Mouse (Mus musculus) limb, embryonic 14.5 days (tissue): Measurements from ENCODE around the gene Minos1. TPM values are rescaled to one million over a fixed set of nuclear protein-coding genes. Genes with fewer than 3 reads are reported as not detected.

Source experiments
- ATAC-seq: fragments of 200-750 bp; cut with Nextera tagmentation; 2 replicates; pipeline ENCODE4 v1.8.0; 2017; ENCODE audit warnings: low read depth, moderate number of reproducible peaks, moderate TSS enrichment; ENCODE audit not compliant: low FRiP score
- DNase-seq: peaks from one replicate; pipeline ENCODE4 v3.0.0-alpha.2; 2015; ENCODE audit warnings: low spot score
- H3K27ac ChIP-seq: fragments of 300-500 bp; sonication (generic); replicated peaks from 2 replicates; pipeline ENCODE4 v1.5.1; 2014; ENCODE audit warnings: low read depth, mild to moderate bottlenecking, low read length, moderate library complexity, mixed read lengths
- H3K27me3 ChIP-seq: fragments of 300-500 bp; sonication (generic); 2 replicates; pipeline ENCODE4 v1.6.1; 2014; ENCODE audit warnings: low read length, mixed read lengths; ENCODE audit not compliant: control insufficient read depth, insufficient read depth
- H3K36me3 ChIP-seq: fragments of 300-500 bp; sonication (generic); 2 replicates; pipeline ENCODE4 v1.6.1; 2014; ENCODE audit warnings: mild to moderate bottlenecking, low read length, moderate library complexity, mixed read lengths; ENCODE audit not compliant: control insufficient read depth, insufficient read depth
- H3K4me1 ChIP-seq: fragments of 300-500 bp; sonication (generic); 2 replicates; pipeline ENCODE4 v1.6.1; 2014; ENCODE audit warnings: antibody characterized with exemption, low read length, mixed read lengths; ENCODE audit not compliant: control insufficient read depth, insufficient read depth
- H3K4me2 ChIP-seq: fragments of 300-500 bp; sonication (generic); replicated peaks from 2 replicates; pipeline ENCODE4 v1.6.1; 2014; ENCODE audit warnings: low read depth, mild to moderate bottlenecking, low read length, moderate library complexity; ENCODE audit not compliant: severe bottlenecking
- H3K4me3 ChIP-seq: fragments of 300-500 bp; sonication (generic); replicated peaks from 2 replicates; pipeline ENCODE4 v1.5.1; 2014; ENCODE audit warnings: low read length
- H3K9ac ChIP-seq: fragments of 300-500 bp; sonication (generic); 2 replicates; pipeline ENCODE4 v1.6.1; 2014; ENCODE audit warnings: mild to moderate bottlenecking, low read depth, low read length, moderate library complexity; ENCODE audit not compliant: severe bottlenecking
- H3K9me3 ChIP-seq: fragments of 300-500 bp; sonication (generic); 2 replicates; pipeline ENCODE4 v1.6.1; 2016; ENCODE audit warnings: low read length; ENCODE audit not compliant: control insufficient read depth
- POLR2A ChIP-seq: fragments of 200-500 bp; IDR thresholded peaks from 2 replicates; pipeline ENCODE4 v1.8.0; 2012; ENCODE audit warnings: inconsistent platforms, mild to moderate bottlenecking, moderate library complexity, borderline replicate concordance; ENCODE audit not compliant: insufficient read depth, insufficient read length; ENCODE audit errors: extremely low read depth
- WGBS: fragments of 180-500 bp; shearing (Covaris S2); extraction: QIAGEN DNeasy Blood & Tissue Kit; methylation state at CpG from one replicate; pipeline ENCODE4 v1.1.7; 2014; 5-methylcytosine and 5-hydroxymethylcytosine counted together
- polyA plus RNA-seq, 2 experiments: library from polyadenylated mRNA; depleted of rRNA in 1 of 2; stranded (reverse) in 1 of 2; unstranded in 1 of 2; fragments of >200 nt; fragmentation: Nextera tagmentation in 1 of 2; extraction: Ambion mirVana in 1 of 2; gene quantifications; 2 replicates each; pipeline versions ENCODE4 v1.2.1 to v1.2.3; 2012 to 2014

The Minos1 gene
- polyA plus RNA-seq, 2 experiments, result 178 to 510 TPM

DNA sequence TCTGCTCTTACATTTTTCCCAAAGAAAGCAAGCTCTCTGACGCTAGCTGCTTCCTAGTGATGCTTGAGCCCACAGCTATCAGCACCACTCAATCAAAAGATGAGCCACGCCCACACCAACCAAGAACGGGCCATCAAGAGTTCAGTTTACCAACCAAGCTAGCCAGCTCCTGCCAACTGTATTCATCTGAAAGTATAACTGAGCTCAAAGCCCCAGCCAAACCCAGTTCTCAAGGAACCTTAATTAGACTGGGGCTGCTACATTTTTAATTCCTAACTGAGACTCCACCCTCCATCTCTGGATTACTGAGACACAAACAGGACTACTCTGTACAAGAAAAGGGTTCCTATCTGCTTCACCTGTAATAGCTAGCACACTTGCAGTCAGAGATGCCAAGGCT is 20.1 kb downstream of the Minos1 start:
- Histone ChIP-seq H3K36me3 (no peaks in the 10 kb centered on the region; the same call in 1 of the 2 replicates), H3K4me1 (0 out of 2 replicates have a peak, but pooled peaks cover 7% of the 10 kb centered on the region), H3K4me2 (no peak overlapping the region), H3K27ac (peak overlapping the region; percentile 65; the same call in 1 of the 2 replicates), H3K9ac (no peak overlapping the region), H3K9me3 (no peaks in the 10 kb centered on the region), H3K27me3 (no peaks in the 10 kb centered on the region), H3K4me3 (no peak overlapping the region)
- ATAC-seq, result no peak
- 71% methylated on average over 3 of the region's 3 CpGs for WGBS
- DNase-seq, result no peak
- TF ChIP-seq POLR2A, result no peak

GRCm38 (mm10) chr4:139105453-139105852 is 25.5 kb downstream of the Minos1 start:
- Histone ChIP-seq H3K4me2 (no peak overlapping the region), H3K36me3 (peaks cover 33% of the 10 kb centered on the region), H3K4me3 (no peak overlapping the region), H3K27me3 (no peaks in the 10 kb centered on the region), H3K9ac (no peak overlapping the region), H3K9me3 (no peaks in the 10 kb centered on the region), H3K27ac (no peak overlapping the region), H3K4me1 (peaks cover 15% of the 10 kb centered on the region; the same call in 1 of the 2 replicates)
- no peak for TF ChIP-seq POLR2A
- DNase-seq (no peak), ATAC-seq (no peak)
- 81% methylated on average over 1 of the region's 1 CpGs for WGBS

DNA sequence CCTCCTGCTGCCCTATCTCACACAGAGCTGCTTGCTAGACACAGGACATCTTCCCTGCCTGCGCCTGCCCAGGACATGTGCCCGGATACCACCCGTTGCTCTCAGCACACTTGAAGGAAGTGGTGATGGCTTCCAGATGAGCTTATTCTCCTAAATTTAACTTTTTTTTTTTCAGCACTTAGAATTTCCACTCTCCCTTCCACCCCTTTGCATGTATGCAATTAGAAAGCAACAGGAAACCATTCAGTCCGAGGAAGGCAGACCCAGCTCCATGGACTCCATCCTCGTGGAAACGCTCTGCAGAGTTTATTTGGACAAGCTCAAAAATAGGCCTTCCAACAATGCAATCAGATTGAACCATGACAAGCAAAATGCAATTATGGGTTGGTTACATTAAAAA is 29.4 kb downstream of the Minos1 start:
- Histone ChIP-seq H3K9me3 (no peaks in the 10 kb centered on the region), H3K27me3 (no peaks in the 10 kb centered on the region), H3K9ac (no peak overlapping the region), H3K36me3 (peaks cover 33% of the 10 kb centered on the region), H3K27ac (no peak overlapping the region), H3K4me3 (no peak overlapping the region), H3K4me2 (no peak overlapping the region), H3K4me1 (peaks cover 17% of the 10 kb centered on the region)
- DNase-seq (no peak), ATAC-seq (no peak)
- 48% methylated on average over 6 of the region's 6 CpGs for WGBS
- no peak for TF ChIP-seq POLR2A

DNA sequence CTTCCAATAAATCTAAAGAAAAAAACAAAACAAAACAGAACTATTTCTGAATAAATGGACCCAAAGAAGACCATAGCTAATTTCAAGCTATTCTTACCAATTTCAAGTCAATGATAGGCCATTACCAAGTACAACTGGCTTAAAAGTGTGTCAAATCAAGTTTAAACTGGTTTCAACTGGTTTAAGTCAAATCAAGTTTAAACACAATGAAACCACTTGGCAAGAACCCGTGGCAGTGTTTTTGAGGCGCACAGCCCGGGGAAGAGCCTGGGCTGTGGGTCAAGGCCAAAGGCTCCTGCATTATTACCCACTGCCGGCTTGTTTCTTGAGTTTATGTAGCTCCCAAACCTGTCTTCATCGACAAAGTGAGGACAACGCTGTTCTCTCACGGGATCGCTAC is 30.6 kb downstream of the Minos1 start:
- TF ChIP-seq POLR2A, result no peak
- no peak for ATAC-seq
- H3K9me3 ChIP-seq, result no peaks in the 10 kb centered on the region
- H3K9ac ChIP-seq, result no peak overlapping the region
- H3K27me3 ChIP-seq, result no peaks in the 10 kb centered on the region
- H3K36me3 ChIP-seq, result peaks cover 33% of the 10 kb centered on the region
- 93% methylated on average over 8 of the region's 8 CpGs for WGBS
- H3K27ac ChIP-seq, result no peak overlapping the region
- peaks cover 21% of the 10 kb centered on the region for H3K4me1 ChIP-seq
- H3K4me2 ChIP-seq, result no peak overlapping the region
- H3K4me3 ChIP-seq, result no peak overlapping the region
- no peak for DNase-seq

DNA sequence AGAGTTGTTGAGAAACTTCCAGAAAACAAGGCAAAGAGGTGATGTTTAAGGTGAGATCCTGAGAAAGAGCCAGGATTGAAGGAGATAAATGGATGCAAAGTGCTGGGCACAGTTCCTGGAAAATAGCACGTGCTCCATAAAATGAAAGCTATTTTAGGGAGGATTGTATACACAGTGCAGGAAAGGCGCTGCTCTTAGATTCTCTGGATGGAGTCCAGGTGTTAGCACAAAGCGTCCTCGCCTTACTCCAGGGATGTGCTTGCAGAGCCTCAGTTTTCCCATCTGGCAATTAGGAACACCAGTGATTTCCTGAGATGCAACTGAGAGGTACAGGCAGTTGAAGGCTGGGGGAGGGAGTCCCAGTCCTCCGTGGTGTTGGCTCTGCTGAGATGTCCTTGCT is 34.7 kb downstream of the Minos1 start:
- Histone ChIP-seq H3K4me3 (no peak overlapping the region), H3K27ac (no peak overlapping the region), H3K9ac (no peak overlapping the region), H3K9me3 (peaks cover 4% of the 10 kb centered on the region; the same call in 1 of the 2 replicates), H3K27me3 (0 out of 2 replicates have a peak, but pooled peaks cover 1% of the 10 kb centered on the region), H3K4me1 (peaks cover 12% of the 10 kb centered on the region), H3K4me2 (no peak overlapping the region), H3K36me3 (0 out of 2 replicates have a peak, but pooled peaks cover under 1% of the 10 kb centered on the region)
- peak; percentile 65 for DNase-seq
- 51% methylated on average over 5 of the region's 5 CpGs for WGBS
- 0 out of 2 replicates have a peak, but pooled peaks have one; percentile 23 for ATAC-seq
- no peak for TF ChIP-seq POLR2A
